Mouse (Mus musculus) heart, embryonic 12.5 days (tissue): ENCODE measurements around the gene 6430571L13Rik. TPM values are rescaled to one million over a fixed set of nuclear protein-coding genes. Genes with fewer than 3 reads are reported as not detected.

Source experiments
- ATAC-seq: fragments of 200-750 bp; cut with Nextera tagmentation; 2 replicates; pipeline ENCODE4 v1.8.0; 2017; ENCODE audit warnings: moderate TSS enrichment, moderate library complexity; ENCODE audit not compliant: insufficient number of reproducible peaks, low FRiP score
- H3K27ac ChIP-seq: fragments of 300-500 bp; sonication (generic); 2 replicates; pipeline ENCODE4 v1.5.1; 2016; ENCODE audit warnings: mild to moderate bottlenecking, moderate library complexity; ENCODE audit not compliant: poor library complexity, severe bottlenecking
- H3K27me3 ChIP-seq: fragments of 300-500 bp; sonication (generic); replicated peaks from 2 replicates; pipeline ENCODE4 v1.6.1; 2016; ENCODE audit warnings: mild to moderate bottlenecking, moderate library complexity
- H3K36me3 ChIP-seq: fragments of 300-500 bp; sonication (generic); 2 replicates; pipeline ENCODE4 v1.6.1; 2016; ENCODE audit warnings: mild to moderate bottlenecking, moderate library complexity
- H3K4me1 ChIP-seq: fragments of 300-500 bp; sonication (generic); replicated peaks from 2 replicates; pipeline ENCODE4 v1.6.1; 2016; ENCODE audit warnings: mild to moderate bottlenecking
- H3K4me2 ChIP-seq: fragments of 300-500 bp; sonication (generic); 2 replicates; pipeline ENCODE4 v1.6.1; 2016; ENCODE audit warnings: mild to moderate bottlenecking, moderate library complexity
- H3K4me3 ChIP-seq: fragments of 300-500 bp; sonication (generic); 2 replicates; pipeline ENCODE4 v1.5.1; 2016; ENCODE audit warnings: mild to moderate bottlenecking
- H3K9ac ChIP-seq: fragments of 300-500 bp; sonication (generic); 2 replicates; pipeline ENCODE4 v1.6.1; 2016; ENCODE audit warnings: mild to moderate bottlenecking, moderate library complexity
- H3K9me3 ChIP-seq: fragments of 300-500 bp; sonication (generic); replicated peaks from 2 replicates; pipeline ENCODE4 v1.6.1; 2016; ENCODE audit warnings: mild to moderate bottlenecking, moderate library complexity
- WGBS: fragments of 180-500 bp; shearing (Covaris S2); methylation state at CpG from one replicate; pipeline ENCODE4 v1.1.7; 2016; 5-methylcytosine and 5-hydroxymethylcytosine counted together
- polyA plus RNA-seq: library from polyadenylated mRNA; unstranded; fragments of >200 nt; fragmentation: Nextera tagmentation; extraction: Ambion mirVana; gene quantifications from 2 replicates; pipeline ENCODE4 v1.2.1, GENCODE M21; 2016

Gene 6430571L13Rik
- polyA plus RNA-seq, 1 experiment from 2014 or later, result 1.1 TPM

DNA sequence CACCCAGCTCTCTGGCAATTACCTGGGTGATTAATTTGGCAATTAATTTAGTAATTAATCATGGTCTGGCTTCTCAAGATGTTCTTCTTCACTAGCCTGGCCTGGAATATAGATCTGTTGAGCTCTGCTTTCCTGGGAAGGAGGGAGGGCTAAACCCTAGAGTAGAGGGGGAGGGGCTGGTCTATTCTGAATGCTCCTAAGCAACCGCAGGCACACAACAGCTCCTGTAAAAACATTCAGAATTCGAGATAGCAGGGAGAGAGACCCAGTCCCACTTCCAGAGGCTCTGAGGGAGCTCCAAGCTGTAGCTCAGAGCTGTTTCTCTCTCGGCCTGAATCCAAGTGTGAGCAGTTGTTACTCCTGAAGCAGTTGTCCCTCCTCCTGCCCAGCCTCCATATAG is 20.6 kb downstream of the 6430571L13Rik start:
- Histone ChIP-seq H3K27me3 (0 out of 2 replicates have a peak, but pooled peaks cover 5% of the 10 kb centered on the region), H3K9ac (peak overlapping the region; percentile 42; the same call in 1 of the 2 replicates), H3K9me3 (no peaks in the 10 kb centered on the region), H3K4me2 (peak overlapping the region; percentile 32), H3K27ac (peak overlapping the region; percentile 76), H3K4me3 (no peak overlapping the region), H3K4me1 (peaks cover 31% of the 10 kb centered on the region), H3K36me3 (no peaks in the 10 kb centered on the region)
- 4% methylated on average over 3 of the region's 3 CpGs for WGBS
- ATAC-seq, result peak; percentile 68; the same call in 1 of the 2 replicates

DNA sequence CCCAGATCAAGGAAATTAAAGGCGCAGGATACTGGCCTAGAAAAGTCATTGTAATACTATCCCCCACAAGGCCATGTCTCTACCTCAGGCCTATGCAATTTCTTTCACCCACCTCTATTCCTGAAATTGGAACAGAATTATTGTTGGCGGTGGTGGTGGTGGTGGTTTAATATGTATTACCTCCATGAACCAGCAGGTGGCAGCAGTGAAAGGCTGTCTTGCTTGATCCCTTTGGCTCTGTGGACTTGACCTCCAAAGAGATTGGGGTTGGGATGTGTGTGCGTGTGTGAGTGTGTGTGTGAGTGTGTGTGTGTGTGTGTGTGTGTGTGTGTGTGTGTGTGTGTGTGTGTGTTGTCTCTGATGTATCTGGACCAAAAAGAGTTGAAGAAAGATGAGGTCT is 26.2 kb downstream of the 6430571L13Rik start:
- H3K36me3 ChIP-seq, result no peaks in the 10 kb centered on the region
- 12% methylated on average over 3 of the region's 3 CpGs for WGBS
- H3K27me3 ChIP-seq, result no peaks in the 10 kb centered on the region
- ATAC-seq, result no peak
- H3K9me3 ChIP-seq, result no peaks in the 10 kb centered on the region
- H3K9ac ChIP-seq, result no peak overlapping the region
- H3K4me3 ChIP-seq, result no peak overlapping the region
- H3K4me1 ChIP-seq, result peaks cover 46% of the 10 kb centered on the region
- H3K27ac ChIP-seq, result no peak overlapping the region
- H3K4me2 ChIP-seq, result no peak overlapping the region

DNA sequence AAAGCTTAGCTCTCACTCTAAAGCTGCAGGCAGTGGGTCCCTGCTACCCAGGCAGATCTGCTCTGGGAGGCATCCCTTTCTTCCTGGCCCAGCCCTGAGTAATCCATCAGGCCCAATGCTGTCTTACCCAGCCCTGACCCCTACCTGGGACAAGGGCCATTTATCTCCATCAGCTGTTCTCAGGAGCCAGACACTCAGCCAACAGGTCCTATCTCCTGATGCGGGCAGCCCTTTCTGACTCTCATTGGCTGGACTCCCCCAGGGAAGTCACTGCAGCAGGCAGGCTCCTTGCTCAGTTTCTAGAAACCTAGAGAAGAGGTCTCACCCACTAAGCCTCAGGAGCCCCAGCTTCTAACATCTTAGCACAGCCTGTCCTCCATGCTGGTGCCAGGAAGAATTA is 27.9 kb downstream of the 6430571L13Rik start:
- Histone ChIP-seq H3K9me3 (no peaks in the 10 kb centered on the region), H3K4me1 (peaks cover 50% of the 10 kb centered on the region), H3K27ac (no peak overlapping the region), H3K4me3 (no peak overlapping the region), H3K36me3 (no peaks in the 10 kb centered on the region), H3K4me2 (no peak overlapping the region), H3K27me3 (no peaks in the 10 kb centered on the region), H3K9ac (no peak overlapping the region)
- no peak for ATAC-seq
- WGBS, result 63% methylated on average over 1 of the region's 1 CpGs

DNA sequence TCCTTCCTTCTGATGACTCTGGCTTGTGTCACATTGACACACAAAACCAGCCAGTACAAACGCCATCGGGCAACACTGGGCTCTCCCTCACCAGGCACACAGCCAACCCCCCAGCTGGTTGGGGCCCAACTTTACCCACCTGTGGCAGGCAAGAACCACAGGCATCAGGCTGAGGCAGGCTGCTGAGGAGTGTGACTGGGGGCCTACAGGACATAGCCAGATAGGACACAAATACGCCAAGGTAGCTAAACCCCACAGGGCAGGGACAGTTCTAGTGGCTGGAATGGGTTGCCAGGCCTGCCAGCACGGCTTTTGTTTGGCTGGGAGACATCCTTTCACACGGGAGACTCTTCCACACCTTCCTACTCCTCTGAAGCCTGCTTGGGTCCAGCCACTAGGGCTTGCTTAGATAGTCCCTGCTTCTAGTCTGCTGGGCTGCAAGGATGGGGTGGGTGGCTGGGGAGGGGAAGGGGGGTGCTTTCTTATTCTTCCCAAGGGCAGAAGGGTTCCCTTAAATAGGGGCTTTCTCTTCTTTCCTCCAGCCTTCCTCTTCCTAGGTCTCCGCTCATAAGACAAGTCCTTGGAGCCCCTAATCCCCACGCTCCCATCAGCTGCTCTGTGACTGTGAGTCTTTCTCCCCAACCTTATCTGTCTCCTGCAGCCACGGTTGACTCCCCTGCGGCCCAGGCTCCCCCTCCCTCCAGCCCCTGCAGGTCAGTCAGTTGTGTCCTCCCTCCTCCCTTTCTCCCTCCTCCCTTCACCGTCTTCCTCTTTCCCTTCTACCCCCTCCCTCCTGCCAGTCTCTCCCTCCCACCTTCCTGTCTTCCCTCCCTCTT is 29.1 kb downstream of the 6430571L13Rik start:
- 20% methylated on average over 10 of the region's 10 CpGs for WGBS
- H3K4me1 ChIP-seq, result peaks cover 50% of the 10 kb centered on the region
- peak overlapping the region; percentile 74 for H3K27ac ChIP-seq
- ATAC-seq, result peak; percentile 92
- no peaks in the 10 kb centered on the region for H3K36me3 ChIP-seq
- H3K27me3 ChIP-seq, result peaks cover 8% of the 10 kb centered on the region
- H3K4me3 ChIP-seq, result no peak overlapping the region
- peak overlapping the region; percentile 35; the same call in 1 of the 2 replicates for H3K9ac ChIP-seq
- peak overlapping the region; percentile 22; the same call in 1 of the 2 replicates for H3K4me2 ChIP-seq
- H3K9me3 ChIP-seq, result no peaks in the 10 kb centered on the region

DNA sequence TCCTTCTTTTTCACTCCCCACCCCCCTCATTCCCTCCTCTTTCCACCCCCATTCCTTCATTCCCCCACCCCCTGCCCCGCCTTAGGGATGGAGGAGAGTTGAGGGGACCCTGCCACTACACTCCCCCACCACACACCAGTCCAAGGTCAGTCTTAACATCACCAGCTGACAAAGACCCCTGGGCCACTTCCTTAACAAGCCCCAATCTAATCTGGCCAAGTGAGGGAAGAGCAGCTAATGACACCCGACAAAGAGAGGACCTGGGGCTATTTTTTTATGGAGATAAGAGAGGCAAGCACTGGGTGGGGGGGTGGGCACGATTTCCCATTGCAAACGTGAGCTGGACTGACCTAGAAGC is 29.7 kb downstream of the 6430571L13Rik start:
- Histone ChIP-seq H3K4me2 (peak overlapping the region; percentile 22; the same call in 1 of the 2 replicates), H3K36me3 (no peaks in the 10 kb centered on the region), H3K9ac (no peak overlapping the region), H3K4me1 (peaks cover 50% of the 10 kb centered on the region), H3K27me3 (peaks cover 14% of the 10 kb centered on the region), H3K27ac (0 out of 2 replicates have a peak overlapping the region, but pooled peaks have one; percentile 24), H3K4me3 (no peak overlapping the region), H3K9me3 (no peaks in the 10 kb centered on the region)
- 2% methylated on average over 4 of the region's 4 CpGs for whole genome bisulfite sequencing
- no peak; the same call in 1 of the 2 replicates for ATAC-seq

DNA sequence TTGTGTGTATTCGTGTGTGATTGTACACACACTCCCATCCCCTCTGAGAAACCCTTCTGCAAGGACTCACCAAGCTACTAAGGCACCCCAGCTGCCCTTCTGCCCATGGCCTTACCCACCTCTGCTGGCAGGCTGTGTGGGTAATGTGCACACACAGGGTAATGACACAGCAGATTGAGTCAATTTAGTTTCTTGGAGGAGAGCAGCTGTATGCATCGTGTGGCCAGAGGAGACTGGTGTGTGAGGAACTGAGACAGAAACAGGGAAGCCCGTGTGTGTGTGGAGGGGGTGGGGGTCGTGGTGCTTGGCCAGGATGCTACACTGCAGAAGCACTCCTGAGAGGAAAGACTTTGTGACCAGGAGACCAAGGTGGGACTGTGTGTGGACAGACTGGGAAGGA is 32.0 kb downstream of the 6430571L13Rik start:
- 52% methylated on average over 4 of the region's 4 CpGs for WGBS
- Histone ChIP-seq H3K36me3 (no peaks in the 10 kb centered on the region), H3K4me2 (no peak overlapping the region), H3K9ac (no peak overlapping the region), H3K27me3 (peaks cover 35% of the 10 kb centered on the region), H3K4me3 (no peak overlapping the region), H3K4me1 (peaks cover 50% of the 10 kb centered on the region), H3K27ac (peak overlapping the region; percentile 63; the same call in 1 of the 2 replicates), H3K9me3 (no peaks in the 10 kb centered on the region)
- ATAC-seq, result peak; percentile 59

DNA sequence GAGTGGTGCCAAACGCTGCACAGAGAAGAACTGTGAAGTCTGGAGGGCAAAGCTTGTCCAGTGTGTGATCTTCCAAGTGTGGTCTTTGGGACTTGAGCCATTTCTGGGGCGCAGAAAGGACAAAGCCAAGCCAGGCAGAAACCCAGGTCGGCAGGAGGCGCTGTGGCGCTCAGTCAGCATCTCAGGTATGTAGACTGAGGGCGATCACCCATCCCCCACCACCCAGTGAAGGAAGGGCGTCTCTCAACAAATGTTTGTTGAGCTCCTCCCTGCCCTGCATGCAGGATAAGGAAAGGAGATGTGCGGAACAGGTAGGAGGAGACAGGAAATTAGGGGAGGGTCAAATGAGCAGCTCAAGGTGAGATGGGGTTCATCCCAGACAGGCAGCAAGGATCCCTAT is 34.2 kb downstream of the 6430571L13Rik start:
- ATAC-seq, result 0 out of 2 replicates have a peak, but pooled peaks have one; percentile 34
- 5% methylated on average over 8 of the region's 8 CpGs for WGBS
- no peak overlapping the region for H3K9ac ChIP-seq
- H3K4me1 ChIP-seq, result peaks cover 40% of the 10 kb centered on the region
- H3K27me3 ChIP-seq, result peaks cover 55% of the 10 kb centered on the region
- no peaks in the 10 kb centered on the region for H3K36me3 ChIP-seq
- no peak overlapping the region for H3K4me2 ChIP-seq
- H3K4me3 ChIP-seq, result no peak overlapping the region
- H3K27ac ChIP-seq, result no peak overlapping the region
- H3K9me3 ChIP-seq, result no peaks in the 10 kb centered on the region

DNA sequence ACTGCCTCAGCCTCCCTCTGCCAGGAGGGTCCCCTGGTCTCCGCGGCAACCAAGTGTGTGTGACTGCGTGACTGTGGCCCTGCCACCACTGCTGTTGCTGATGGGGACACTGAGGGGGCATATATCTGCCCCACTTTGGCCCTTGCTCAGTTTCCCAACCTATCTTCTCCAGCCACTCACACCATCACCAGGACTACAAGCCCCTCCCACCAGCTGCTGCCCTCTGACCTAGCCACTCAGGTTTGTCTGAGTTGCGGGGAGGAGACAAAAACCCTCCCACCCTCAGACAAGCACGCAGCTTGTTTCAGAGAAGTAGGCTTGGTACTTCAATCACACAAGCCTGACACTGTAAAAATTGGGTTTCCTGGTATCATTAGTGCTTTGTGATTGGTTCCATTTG is 35.0 kb downstream of the 6430571L13Rik start:
- Histone ChIP-seq H3K9ac (no peak overlapping the region), H3K4me1 (peaks cover 32% of the 10 kb centered on the region), H3K27ac (no peak overlapping the region), H3K27me3 (peaks cover 64% of the 10 kb centered on the region), H3K36me3 (no peaks in the 10 kb centered on the region), H3K9me3 (no peaks in the 10 kb centered on the region), H3K4me3 (no peak overlapping the region), H3K4me2 (no peak overlapping the region)
- WGBS, result 31% methylated on average over 5 of the region's 5 CpGs
- peak; percentile 73 for ATAC-seq

DNA sequence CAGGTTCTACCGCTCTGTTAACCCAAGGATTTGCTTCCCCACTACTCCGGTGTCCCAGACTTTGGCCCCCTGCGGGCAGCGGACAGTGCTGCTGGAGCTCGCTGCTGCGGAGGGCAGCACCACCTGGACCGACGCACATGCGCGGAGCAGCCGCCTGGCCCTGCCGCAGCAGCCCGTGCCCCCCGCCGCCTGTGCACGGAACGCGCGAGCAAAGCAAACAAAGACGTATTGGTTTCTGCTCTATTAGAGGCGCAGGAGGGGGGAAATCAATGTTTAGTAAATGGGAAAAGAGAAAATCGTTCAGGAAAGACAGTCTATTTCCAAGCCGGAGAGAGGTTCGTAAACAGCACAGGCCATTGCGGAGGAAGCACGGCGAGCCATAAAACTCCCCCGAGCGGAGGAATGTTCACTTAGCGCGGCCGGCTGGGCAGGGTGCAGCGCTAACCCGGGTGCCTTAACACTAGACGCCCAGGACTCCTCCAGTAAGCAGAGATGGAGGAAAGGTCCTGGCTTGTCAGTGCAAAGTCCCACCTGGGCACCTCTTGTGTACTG is 37.6 kb downstream of the 6430571L13Rik start:
- Histone ChIP-seq H3K27me3 (peaks cover 88% of the 10 kb centered on the region), H3K9me3 (no peaks in the 10 kb centered on the region), H3K4me1 (peaks cover 14% of the 10 kb centered on the region), H3K4me3 (peak overlapping the region; percentile 53), H3K9ac (peak overlapping the region; percentile 65; the same call in 1 of the 2 replicates), H3K4me2 (peak overlapping the region; percentile 78), H3K27ac (no peak overlapping the region), H3K36me3 (no peaks in the 10 kb centered on the region)
- ATAC-seq, result no peak
- under 1% methylated on average over 35 of the region's 35 CpGs for WGBS

DNA sequence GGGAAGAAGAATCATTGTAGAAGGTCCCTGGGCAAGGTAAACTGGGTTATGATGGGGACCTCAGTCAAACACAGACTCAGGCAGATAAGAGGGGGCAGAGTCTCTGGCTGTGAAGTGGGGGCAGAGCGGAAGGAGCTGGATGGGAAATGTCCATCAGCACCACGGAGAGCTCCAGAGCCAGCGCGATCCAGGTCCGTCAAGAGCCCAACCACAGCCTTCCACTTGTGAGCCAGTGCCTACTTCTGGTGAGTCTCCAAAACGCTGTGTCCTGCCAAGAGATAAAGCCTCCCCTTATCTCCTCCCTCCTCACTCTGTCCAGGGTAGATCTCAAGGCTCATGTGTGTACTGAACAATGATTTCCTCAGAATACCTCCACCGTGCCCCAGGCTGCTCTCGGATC is 41.3 kb downstream of the 6430571L13Rik start:
- Histone ChIP-seq H3K4me2 (no peak overlapping the region), H3K27me3 (peaks cover 84% of the 10 kb centered on the region), H3K9ac (no peak overlapping the region), H3K36me3 (no peaks in the 10 kb centered on the region), H3K27ac (no peak overlapping the region), H3K4me1 (peaks cover 14% of the 10 kb centered on the region), H3K9me3 (no peaks in the 10 kb centered on the region), H3K4me3 (no peak overlapping the region)
- 3% methylated on average over 8 of the region's 8 CpGs for WGBS
- ATAC-seq, result no peak

DNA sequence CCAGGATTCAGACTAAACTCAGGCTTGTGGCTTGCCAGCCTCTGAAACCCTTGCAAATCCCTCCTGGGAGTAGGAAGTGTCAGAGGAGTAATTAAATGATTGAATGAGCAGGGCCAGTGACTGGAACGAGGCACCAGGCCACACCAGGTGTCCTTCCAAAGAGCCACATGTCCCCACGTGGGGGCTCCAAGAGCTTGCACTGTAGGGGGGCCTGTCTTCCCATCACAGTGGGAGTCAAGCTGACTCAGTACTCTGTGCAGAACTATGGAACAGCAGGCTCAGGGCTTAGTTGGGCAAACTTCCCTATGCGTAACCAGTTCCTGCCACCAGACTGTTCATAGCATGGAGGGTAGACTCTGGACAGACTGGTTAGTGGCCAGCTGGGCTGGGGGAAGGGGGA is 44.0 kb downstream of the 6430571L13Rik start:
- Histone ChIP-seq H3K9ac (no peak overlapping the region), H3K9me3 (no peaks in the 10 kb centered on the region), H3K4me3 (no peak overlapping the region), H3K36me3 (no peaks in the 10 kb centered on the region), H3K4me1 (peaks cover 4% of the 10 kb centered on the region), H3K27ac (no peak overlapping the region), H3K4me2 (no peak overlapping the region), H3K27me3 (peaks cover 60% of the 10 kb centered on the region)
- ATAC-seq, result no peak
- 37% methylated on average over 3 of the region's 3 CpGs for WGBS
